Mouse (Mus musculus) neural tube, embryonic 11.5 days (tissue): Measurements from ENCODE around the gene Mdfic. TPM values are rescaled to one million over a fixed set of nuclear protein-coding genes. Genes with fewer than 3 reads are reported as not detected.
"Not testable (repeated sequence)": the region's sequence is repeated elsewhere in the genome, so short reads cannot be mapped to it uniquely, and the experiment has no call there.

Experiments used
- ATAC-seq: fragments of 200-750 bp; cut with Nextera tagmentation; 2 replicates; pipeline ENCODE4 v1.8.0; 2017; ENCODE audit warnings: moderate number of reproducible peaks, mild to moderate bottlenecking, moderate TSS enrichment, moderate library complexity; ENCODE audit not compliant: insufficient read depth, low FRiP score, low TSS enrichment
- DNase-seq: peaks from one replicate; pipeline ENCODE4 v3.0.0-alpha.2; 2015; ENCODE audit warnings: low spot score
- H3K27ac ChIP-seq: fragments of 300-500 bp; sonication (generic); 2 replicates; pipeline ENCODE4 v1.5.1; 2014; ENCODE audit warnings: low read depth, mild to moderate bottlenecking, low read length
- H3K27me3 ChIP-seq: fragments of 300-500 bp; sonication (generic); 2 replicates; pipeline ENCODE4 v1.6.1; 2014; ENCODE audit warnings: mild to moderate bottlenecking, low read length, mixed read lengths; ENCODE audit not compliant: control insufficient read depth, insufficient read depth
- H3K36me3 ChIP-seq: fragments of 300-500 bp; sonication (generic); 2 replicates; pipeline ENCODE4 v1.6.1; 2014; ENCODE audit warnings: mild to moderate bottlenecking, low read length, moderate library complexity, mixed read lengths; ENCODE audit not compliant: control insufficient read depth, insufficient read depth
- H3K4me1 ChIP-seq: fragments of 300-500 bp; sonication (generic); 2 replicates; pipeline ENCODE4 v1.6.1; 2014; ENCODE audit warnings: low read length, mixed read lengths; ENCODE audit not compliant: control insufficient read depth, insufficient read depth
- H3K4me2 ChIP-seq: fragments of 300-500 bp; sonication (generic); 2 replicates; pipeline ENCODE4 v1.6.1; 2014; ENCODE audit warnings: low read depth, mild to moderate bottlenecking, moderate library complexity
- H3K4me3 ChIP-seq: fragments of 300-500 bp; sonication (generic); 2 replicates; pipeline ENCODE4 v1.5.1; 2014; ENCODE audit warnings: low read depth, low read length
- H3K9ac ChIP-seq: fragments of 300-500 bp; sonication (generic); 2 replicates; pipeline ENCODE4 v1.6.1; 2014; ENCODE audit warnings: mild to moderate bottlenecking, low read length
- H3K9me3 ChIP-seq: fragments of 300-500 bp; sonication (generic); 2 replicates; pipeline ENCODE4 v1.6.1; 2016; ENCODE audit warnings: low read length; ENCODE audit not compliant: control insufficient read depth
- WGBS: fragments of 180-500 bp; shearing (Covaris S2); extraction: QIAGEN DNeasy Blood & Tissue Kit; methylation state at CpG from one replicate; pipeline ENCODE4 v1.1.7; 2014; 5-methylcytosine and 5-hydroxymethylcytosine counted together
- polyA plus RNA-seq: library from polyadenylated mRNA; unstranded; fragments of >200 nt; fragmentation: Nextera tagmentation; extraction: Ambion mirVana; gene quantifications from 2 replicates; pipeline ENCODE4 v1.2.1, GENCODE M21; 2014

The Mdfic gene
- polyA plus RNA-seq, 1 experiment from 2014 or later = 4.0 TPM

- H3K9me3 ChIP-seq = no peaks in the 10 kb centered on the region
- WGBS = under 1% methylated on average over 54 of the region's 60 CpGs
- ATAC-seq = peak; percentile 74
- peaks cover 3% of the 10 kb centered on the region; the same call in 1 of the 2 replicates for H3K27me3 ChIP-seq
- H3K36me3 ChIP-seq = no peaks in the 10 kb centered on the region
- no peaks in the 10 kb centered on the region for H3K4me1 ChIP-seq
- H3K9ac ChIP-seq = peak overlapping the region; percentile 77
- no peak overlapping the region for H3K27ac ChIP-seq
- DNase-seq = peak; percentile 61
- H3K4me3 ChIP-seq = peak overlapping the region; percentile 66
- H3K4me2 ChIP-seq = peak overlapping the region; percentile 97
Measured at GRCm38 (mm10) chr6:15720818-15721715, 606 bp downstream of the Mdfic start.

GRCm38 (mm10) chr6:15721716-15722031 lies 1.2 kb downstream of the Mdfic start:
- H3K27ac ChIP-seq = no peak overlapping the region
- no peaks in the 10 kb centered on the region for H3K4me1 ChIP-seq
- peak overlapping the region; percentile 97 for H3K4me2 ChIP-seq
- H3K27me3 ChIP-seq = peaks cover 3% of the 10 kb centered on the region; the same call in 1 of the 2 replicates
- H3K36me3 ChIP-seq = no peaks in the 10 kb centered on the region
- no peaks in the 10 kb centered on the region for H3K9me3 ChIP-seq
- DNase-seq = no peak
- 42% methylated on average over 5 of the region's 5 CpGs for WGBS
- no peak for ATAC-seq
- H3K9ac ChIP-seq = peak overlapping the region; percentile 77
- H3K4me3 ChIP-seq = peak overlapping the region; percentile 66

GRCm38 (mm10) chr6:15722631-15723030 lies 2.2 kb downstream of the Mdfic start:
- not testable (repeated sequence) for H3K27me3 ChIP-seq, H3K4me2 ChIP-seq, H3K9ac ChIP-seq, H3K4me3 ChIP-seq, ATAC-seq, DNase-seq, H3K4me1 ChIP-seq, H3K27ac ChIP-seq, H3K9me3 ChIP-seq, H3K36me3 ChIP-seq
- WGBS = 86% methylated on average over 8 of the region's 8 CpGs

- DNase-seq (no peak), ATAC-seq (no peak)
- Histone ChIP-seq H3K4me1 (no peaks in the 10 kb centered on the region), H3K27me3 (peaks cover 3% of the 10 kb centered on the region; the same call in 1 of the 2 replicates), H3K36me3 (no peaks in the 10 kb centered on the region), H3K4me2 (no peak overlapping the region), H3K4me3 (no peak overlapping the region), H3K9ac (no peak overlapping the region), H3K9me3 (no peaks in the 10 kb centered on the region), H3K27ac (no peak overlapping the region)
- 84% methylated on average over 4 of the region's 4 CpGs for WGBS
Measured at GRCm38 (mm10) chr6:15724304-15724703, 3.8 kb downstream of the Mdfic start.

- Histone ChIP-seq H3K9ac (no peak overlapping the region), H3K27me3 (peaks cover 1% of the 10 kb centered on the region; the same call in 1 of the 2 replicates), H3K4me3 (no peak overlapping the region), H3K27ac (no peak overlapping the region), H3K9me3 (no peaks in the 10 kb centered on the region), H3K4me2 (no peak overlapping the region), H3K36me3 (no peaks in the 10 kb centered on the region), H3K4me1 (no peaks in the 10 kb centered on the region)
- ATAC-seq (no peak), DNase-seq (no peak)
- 88% methylated on average over 6 of the region's 6 CpGs for WGBS
Measured at GRCm38 (mm10) chr6:15726422-15726821, 6.0 kb downstream of the Mdfic start.

GRCm38 (mm10) chr6:15727681-15728410 lies 7.4 kb downstream of the Mdfic start:
- Histone ChIP-seq H3K36me3 (no peaks in the 10 kb centered on the region), H3K4me3 (no peak overlapping the region), H3K4me1 (no peaks in the 10 kb centered on the region), H3K27ac (no peak overlapping the region), H3K9me3 (no peaks in the 10 kb centered on the region), H3K4me2 (no peak overlapping the region), H3K9ac (no peak overlapping the region), H3K27me3 (no peaks in the 10 kb centered on the region)
- DNase-seq = no peak
- ATAC-seq = no peak
- WGBS = 71% methylated on average over 4 of the region's 4 CpGs

- Histone ChIP-seq H3K9me3 (no peaks in the 10 kb centered on the region), H3K27me3 (no peaks in the 10 kb centered on the region), H3K4me3 (no peak overlapping the region), H3K4me2 (no peak overlapping the region), H3K36me3 (no peaks in the 10 kb centered on the region), H3K4me1 (no peaks in the 10 kb centered on the region), H3K27ac (no peak overlapping the region), H3K9ac (no peak overlapping the region)
- DNase-seq = no peak
- 91% methylated on average over 6 of the region's 6 CpGs for WGBS
- ATAC-seq = no peak
Measured at GRCm38 (mm10) chr6:15728844-15729577, 8.6 kb downstream of the Mdfic start.

- Histone ChIP-seq H3K4me3 (no peak overlapping the region), H3K27me3 (no peaks in the 10 kb centered on the region), H3K4me1 (no peaks in the 10 kb centered on the region), H3K4me2 (no peak overlapping the region), H3K9ac (no peak overlapping the region), H3K27ac (no peak overlapping the region), H3K9me3 (no peaks in the 10 kb centered on the region), H3K36me3 (no peaks in the 10 kb centered on the region)
- WGBS = 92% methylated on average over 2 of the region's 2 CpGs
- no peak for DNase-seq
- no peak for ATAC-seq
Measured at GRCm38 (mm10) chr6:15730258-15730657, 9.8 kb downstream of the Mdfic start.
